Mouse (Mus musculus) embryonic fibroblast, embryonic 13.5 days (primary cell): ENCODE data around the gene 4922502D21Rik.

Experiments
- CTCF ChIP-seq: IDR thresholded peaks from 2 replicates; pipeline ENCODE4 v1.5.1; 2011; ENCODE audit warnings: mild to moderate bottlenecking, control low read depth, low read length, moderate library complexity, borderline replicate concordance; ENCODE audit not compliant: insufficient read depth
- POLR2A ChIP-seq: IDR thresholded peaks from 2 replicates; pipeline ENCODE4 v1.6.1; 2011; ENCODE audit warnings: low read depth, mild to moderate bottlenecking, control low read depth, low read length, moderate library complexity

DNA sequence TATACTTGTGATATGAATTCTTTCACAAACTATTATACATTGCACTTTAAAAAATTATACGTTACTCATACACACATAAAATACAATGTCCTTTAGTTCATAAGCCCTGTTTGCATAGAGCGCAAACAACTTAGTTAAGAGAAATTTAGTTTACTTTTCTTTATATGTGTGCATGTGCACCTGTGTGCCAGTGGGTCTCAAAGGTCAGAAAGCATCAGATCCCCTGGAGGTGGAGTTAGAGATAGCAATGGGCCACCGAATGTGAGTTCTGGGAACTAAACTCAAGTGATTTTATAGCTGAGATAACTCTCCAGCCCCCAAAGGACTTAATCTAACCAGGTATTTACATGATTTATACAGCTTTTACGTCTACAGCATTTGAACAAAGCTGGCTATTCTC is 12.3 kb downstream of the 4922502D21Rik start:
- TF ChIP-seq CTCF (no peak), POLR2A (no peak)
